Mouse (Mus musculus) ZHBTc4 (cell line): ENCODE data around the gene Spef1.

Experiments
- DNase-seq: peaks from one replicate; pipeline ENCODE4 v3.0.0-alpha.2; 2011; ENCODE audit warnings: low read depth, low spot score

Spef1 gene

GRCm38 (mm10) chr2:131125157-131125963, 61.7 kb downstream of the Spef1 start:
- no peak for DNase-seq

GRCm38 (mm10) chr2:131124166-131124565, 62.9 kb downstream of the Spef1 start:
- no peak for DNase-seq
